Mouse (Mus musculus): Measurements from ENCODE around the gene Kcnk4. TPM values are rescaled to one million over a fixed set of nuclear protein-coding genes. Genes with fewer than 3 reads are reported as not detected.
A peak's percentile ranks its signal among the peaks of the same experiment; 100 is the strongest.

Gene Kcnk4
- polyA plus RNA-seq, 1 experiment: not detected

DNA sequence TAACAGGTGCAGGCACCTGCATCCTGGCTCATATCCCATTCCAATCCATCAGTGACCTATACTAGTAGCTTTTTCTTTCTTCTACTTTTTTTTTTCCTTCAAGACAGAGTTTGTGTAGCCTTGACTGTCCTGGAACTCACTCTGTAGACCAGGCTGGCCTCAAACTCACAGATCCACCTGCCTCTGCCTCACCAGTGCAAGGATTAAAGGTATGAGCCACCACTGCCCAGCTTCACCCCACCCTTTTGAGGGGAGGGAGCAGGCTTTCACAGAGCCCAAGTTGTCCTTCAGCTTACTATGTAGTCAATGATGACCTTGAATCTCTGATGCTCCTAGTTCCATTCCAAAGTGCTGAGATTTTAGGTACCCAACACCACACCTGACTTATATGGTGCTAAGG, 14.9 kb downstream of the Kcnk4 start:
- peaks cover 11% of the 10 kb centered on the region; the same call in 1 of the 2 replicates for H3K4me1 ChIP-seq (ENCODE audit: control insufficient read depth, insufficient read depth, low read length)
- no peak for TF ChIP-seq POLR2A (IDR thresholded peaks at IDR 0.05; ENCODE audit: low read depth, low read length)
- TF ChIP-seq CTCF (IDR thresholded peaks at IDR 0.05; ENCODE audit: borderline replicate concordance, insufficient read depth, low read length): no peak
- no peak overlapping the region for H3K4me3 ChIP-seq (ENCODE audit: insufficient read depth, low read length)
- no peak overlapping the region for H3K27ac ChIP-seq (ENCODE audit: insufficient read depth, low read length)

DNA sequence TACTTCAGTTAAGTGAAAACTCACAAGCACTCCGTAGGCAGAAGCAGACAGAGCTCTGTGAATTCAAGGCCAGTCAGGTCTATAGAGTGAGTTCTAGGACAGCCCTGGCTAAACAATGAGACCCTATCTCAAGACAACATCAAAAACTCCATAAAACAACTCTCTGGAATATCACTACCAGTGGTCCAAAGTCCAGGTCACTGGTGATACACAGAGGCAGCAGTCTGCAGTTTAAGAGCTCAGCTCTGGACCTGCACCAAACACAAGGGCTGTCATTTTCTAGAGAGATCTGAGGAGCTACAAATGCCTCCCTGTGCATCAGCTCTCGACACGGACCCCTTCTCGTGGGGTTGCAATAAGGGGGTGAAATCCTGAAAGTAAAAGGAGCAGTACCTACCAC, 16.0 kb downstream of the Kcnk4 start:
- no peak for TF ChIP-seq POLR2A (IDR thresholded peaks at IDR 0.05; ENCODE audit: low read depth, low read length)
- TF ChIP-seq CTCF (IDR thresholded peaks at IDR 0.05; ENCODE audit: borderline replicate concordance, insufficient read depth, low read length): no peak
- no peak overlapping the region for H3K27ac ChIP-seq (ENCODE audit: insufficient read depth, low read length)
- peaks cover 11% of the 10 kb centered on the region; the same call in 1 of the 2 replicates for H3K4me1 ChIP-seq (ENCODE audit: control insufficient read depth, insufficient read depth, low read length)
- H3K4me3 ChIP-seq (ENCODE audit: insufficient read depth, low read length): no peak overlapping the region

DNA sequence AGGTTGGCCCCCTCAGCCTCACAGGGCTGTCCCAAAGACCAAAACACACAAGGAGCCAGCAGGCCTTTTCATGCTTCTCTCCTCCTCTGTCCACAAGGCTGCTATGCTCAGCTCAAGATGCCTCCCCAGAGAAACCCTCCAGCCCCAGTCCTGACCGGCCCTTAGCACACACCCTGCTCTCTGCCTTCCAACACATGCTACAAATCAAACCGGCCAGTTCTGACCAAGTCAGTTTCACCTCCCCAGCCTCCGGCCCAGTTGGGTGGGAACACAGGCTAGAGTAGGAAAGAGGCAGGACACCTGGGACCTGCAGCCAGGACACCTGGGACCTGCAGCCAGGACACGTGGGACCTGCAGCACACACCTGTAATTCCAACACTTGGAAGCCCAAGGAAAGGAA, 17.8 kb downstream of the Kcnk4 start:
- TF ChIP-seq CTCF (IDR thresholded peaks at IDR 0.05; ENCODE audit: borderline replicate concordance, insufficient read depth, low read length) (no peak), POLR2A (IDR thresholded peaks at IDR 0.05; ENCODE audit: low read depth, low read length) (no peak)
- Histone ChIP-seq H3K4me3 (ENCODE audit: insufficient read depth, low read length) (no peak overlapping the region), H3K4me1 (ENCODE audit: control insufficient read depth, insufficient read depth, low read length) (peaks cover 8% of the 10 kb centered on the region; the same call in 1 of the 2 replicates), H3K27ac (ENCODE audit: insufficient read depth, low read length) (no peak overlapping the region)

DNA sequence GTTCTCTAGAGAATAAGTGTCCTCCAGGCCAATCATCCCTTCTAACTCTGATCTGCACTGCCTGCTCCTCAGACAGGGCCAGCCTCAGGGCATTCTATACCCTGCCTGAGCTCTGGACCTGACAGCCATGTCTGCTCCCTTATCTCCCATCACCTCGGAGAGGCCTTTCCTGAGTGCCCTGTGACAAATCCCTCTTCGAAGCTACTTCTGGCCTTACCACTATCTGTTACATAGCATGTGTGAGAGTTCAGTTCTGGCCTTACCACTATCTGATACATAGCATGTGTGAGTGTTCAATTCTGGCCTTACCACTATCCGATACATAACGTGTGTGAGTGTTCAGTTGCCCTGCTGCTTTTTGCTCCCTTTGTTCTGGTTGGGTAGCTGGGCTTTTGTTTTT, 19.0 kb downstream of the Kcnk4 start:
- Histone ChIP-seq H3K4me1 (ENCODE audit: control insufficient read depth, insufficient read depth, low read length) (peaks cover 5% of the 10 kb centered on the region; the same call in 1 of the 2 replicates), H3K27ac (ENCODE audit: insufficient read depth, low read length) (no peak overlapping the region), H3K4me3 (ENCODE audit: insufficient read depth, low read length) (no peak overlapping the region)
- TF ChIP-seq POLR2A (IDR thresholded peaks at IDR 0.05; ENCODE audit: low read depth, low read length): no peak

- no peak overlapping the region for H3K27ac ChIP-seq (ENCODE audit: insufficient read depth, low read length)
- H3K4me1 ChIP-seq (ENCODE audit: control insufficient read depth, insufficient read depth, low read length): peaks cover 2% of the 10 kb centered on the region; the same call in 1 of the 2 replicates
- TF ChIP-seq CTCF (IDR thresholded peaks at IDR 0.05; ENCODE audit: borderline replicate concordance, insufficient read depth, low read length) (no peak), POLR2A (IDR thresholded peaks at IDR 0.05; ENCODE audit: low read depth, low read length) (no peak)
- no peak overlapping the region for H3K4me3 ChIP-seq (ENCODE audit: insufficient read depth, low read length)
These were observed 19.8 kb downstream of the Kcnk4 start for GRCm38 (mm10) chr19:6914540-6914939.

GRCm38 (mm10) chr19:6913991-6914390, 20.3 kb downstream of the Kcnk4 start:
- no peaks in the 10 kb centered on the region; the same call in 1 of the 2 replicates for H3K4me1 ChIP-seq (ENCODE audit: control insufficient read depth, insufficient read depth, low read length)
- H3K27ac ChIP-seq (ENCODE audit: insufficient read depth, low read length): no peak overlapping the region
- TF ChIP-seq CTCF (IDR thresholded peaks at IDR 0.05; ENCODE audit: borderline replicate concordance, insufficient read depth, low read length) (no peak), POLR2A (IDR thresholded peaks at IDR 0.05; ENCODE audit: low read depth, low read length) (no peak)
- H3K4me3 ChIP-seq (ENCODE audit: insufficient read depth, low read length): no peak overlapping the region

DNA sequence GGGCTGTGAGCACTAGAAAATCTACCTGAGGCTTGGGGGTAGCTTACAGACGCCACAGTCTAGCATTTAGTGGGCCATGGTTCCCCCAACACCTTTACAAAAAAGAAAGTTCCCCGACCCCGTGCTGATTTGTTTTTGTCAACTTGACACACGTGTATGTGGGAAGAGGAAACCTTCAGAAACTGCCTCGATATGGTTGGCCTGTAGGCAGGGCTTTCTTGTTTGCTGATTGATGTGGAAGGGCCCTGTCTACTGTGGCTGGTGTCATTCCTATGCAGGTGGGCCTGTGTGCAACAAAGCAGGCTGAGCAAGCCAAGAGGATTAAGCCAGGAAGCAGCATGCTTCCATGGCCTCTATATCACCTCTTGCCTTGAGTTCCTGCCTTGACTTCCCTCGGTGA, 21.3 kb downstream of the Kcnk4 start:
- Histone ChIP-seq H3K4me1 (ENCODE audit: control insufficient read depth, insufficient read depth, low read length) (no peaks in the 10 kb centered on the region; the same call in 1 of the 2 replicates), H3K27ac (ENCODE audit: insufficient read depth, low read length) (no peak overlapping the region), H3K4me3 (ENCODE audit: insufficient read depth, low read length) (no peak overlapping the region)
- TF ChIP-seq POLR2A (IDR thresholded peaks at IDR 0.05; ENCODE audit: low read depth, low read length) (no peak), CTCF (IDR thresholded peaks at IDR 0.05; ENCODE audit: borderline replicate concordance, insufficient read depth, low read length) (no peak)

DNA sequence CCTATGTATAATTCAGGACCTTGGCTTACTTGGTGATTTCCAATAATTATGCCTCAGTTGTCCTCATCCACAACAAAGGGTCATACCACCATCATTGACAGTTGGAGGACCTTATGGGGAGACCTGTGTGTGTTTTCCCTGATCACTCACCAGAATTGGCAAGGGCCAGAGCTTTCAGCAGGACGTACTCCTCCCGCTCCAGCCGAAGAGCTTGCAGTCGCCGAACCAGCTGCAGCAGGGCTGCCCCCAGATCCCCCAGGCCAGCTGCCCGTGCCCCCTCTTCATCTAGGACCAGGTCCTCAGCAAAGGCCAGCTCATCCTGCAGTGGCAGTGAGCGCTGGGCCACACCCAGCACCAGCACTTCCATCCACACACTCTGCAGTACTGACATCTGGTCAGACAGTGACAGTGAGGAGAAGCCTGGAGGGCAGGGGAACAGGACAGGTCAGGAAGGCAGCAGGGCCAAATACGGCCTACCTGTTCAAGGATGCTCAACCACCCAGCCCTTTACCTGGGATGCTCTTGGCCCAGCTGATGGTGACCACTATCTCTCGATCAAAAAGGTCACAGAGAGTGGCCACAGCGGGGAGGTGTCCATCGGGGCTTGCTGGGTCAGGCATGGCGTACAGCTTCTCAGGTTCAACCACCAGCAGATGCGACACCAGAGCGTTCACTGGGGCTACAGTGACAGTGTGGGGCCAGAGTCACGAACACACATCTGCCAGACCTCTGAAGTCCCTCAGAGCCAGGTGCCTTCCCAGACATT, 21.9 kb downstream of the Kcnk4 start:
- Histone ChIP-seq H3K4me1 (ENCODE audit: control insufficient read depth, insufficient read depth, low read length) (no peaks in the 10 kb centered on the region; the same call in 1 of the 2 replicates), H3K4me3 (ENCODE audit: insufficient read depth, low read length) (no peak overlapping the region), H3K27ac (ENCODE audit: insufficient read depth, low read length) (no peak overlapping the region)
- TF ChIP-seq CTCF (IDR thresholded peaks at IDR 0.05; ENCODE audit: borderline replicate concordance, insufficient read depth, low read length): no peak
- TF ChIP-seq POLR2A (IDR thresholded peaks at IDR 0.05; ENCODE audit: low read depth, low read length): no peak

- Histone ChIP-seq H3K4me1 (ENCODE audit: control insufficient read depth, insufficient read depth, low read length) (no peaks in the 10 kb centered on the region; the same call in 1 of the 2 replicates), H3K4me3 (ENCODE audit: insufficient read depth, low read length) (peak overlapping the region; percentile 67), H3K27ac (ENCODE audit: insufficient read depth, low read length) (no peak overlapping the region)
- TF ChIP-seq CTCF (IDR thresholded peaks at IDR 0.05; ENCODE audit: borderline replicate concordance, insufficient read depth, low read length) (no peak), POLR2A (IDR thresholded peaks at IDR 0.05; ENCODE audit: low read depth, low read length) (no peak)
These were observed 22.9 kb downstream of the Kcnk4 start for GRCm38 (mm10) chr19:6911101-6912074.

All from embryonic fibroblast, embryonic 13.5 days (primary cell).